Mouse (Mus musculus) olfactory bulb, adult 2 months (tissue): ENCODE measurements around the gene Vangl1. TPM values are rescaled to one million over a fixed set of nuclear protein-coding genes. Genes with fewer than 3 reads are reported as not detected.

ENCODE experiments used
- H3K27ac ChIP-seq: fragments of 200-500 bp; 2 replicates; pipeline ENCODE4 v1.5.1; 2012; ENCODE audit warnings: low read depth, low read length; ENCODE audit not compliant: insufficient read depth
- H3K4me1 ChIP-seq: fragments of 200-500 bp; 2 replicates; pipeline ENCODE4 v1.6.1; 2012; ENCODE audit warnings: low read length; ENCODE audit not compliant: control insufficient read depth, insufficient read depth
- H3K4me3 ChIP-seq: fragments of 200-500 bp; 2 replicates; pipeline ENCODE4 v1.5.1; 2012; ENCODE audit warnings: mild to moderate bottlenecking, low read depth, low read length, moderate library complexity; ENCODE audit not compliant: insufficient read depth
- CTCF ChIP-seq: fragments of 200-500 bp; IDR thresholded peaks from 2 replicates; pipeline ENCODE4 v1.5.1; 2012; ENCODE audit warnings: low read depth, mild to moderate bottlenecking, low read length, moderate library complexity; ENCODE audit not compliant: insufficient read depth
- POLR2A ChIP-seq: fragments of 200-500 bp; IDR thresholded peaks from 2 replicates; pipeline ENCODE4 v1.6.1; 2012; ENCODE audit warnings: mild to moderate bottlenecking, low read depth, low read length, moderate library complexity; ENCODE audit not compliant: insufficient read depth
- WGBS: fragments of 180-500 bp; shearing (Covaris S2); methylation state at CpG from one replicate; pipeline ENCODE4 v1.1.7; 2018; 5-methylcytosine and 5-hydroxymethylcytosine counted together
- polyA plus RNA-seq: library from polyadenylated mRNA; stranded (reverse); fragments of >200 nt; gene quantifications from 2 replicates; pipeline ENCODE4 v1.2.4, GENCODE M21; 2012; ENCODE audit warnings: low replicate concordance; ENCODE audit not compliant: missing spikeins, insufficient read depth, insufficient read length

Gene Vangl1
- polyA plus RNA-seq, 1 experiment: not detected

- TF ChIP-seq CTCF: no peak
- TF ChIP-seq POLR2A: no peak
- 70% methylated on average over 6 of the region's 6 CpGs for WGBS
- Histone ChIP-seq H3K4me1 (no peaks in the 10 kb centered on the region), H3K4me3 (no peak overlapping the region), H3K27ac (no peak overlapping the region)
These were observed 74.0 kb downstream of the Vangl1 start for GRCm38 (mm10) chr3:102130478-102130877.

- no peak for TF ChIP-seq CTCF
- no peak for TF ChIP-seq POLR2A
- Histone ChIP-seq H3K27ac (no peak overlapping the region), H3K4me1 (no peaks in the 10 kb centered on the region), H3K4me3 (no peak overlapping the region)
- WGBS: 91% methylated on average over 2 of the region's 2 CpGs
These were observed 76.3 kb downstream of the Vangl1 start for GRCm38 (mm10) chr3:102128242-102128641.

- WGBS: 96% methylated on average over 2 of the region's 2 CpGs
- no peak overlapping the region for H3K4me3 ChIP-seq
- no peak overlapping the region for H3K27ac ChIP-seq
- H3K4me1 ChIP-seq: no peaks in the 10 kb centered on the region
- TF ChIP-seq POLR2A: no peak
- TF ChIP-seq CTCF: no peak
These were observed 77.4 kb downstream of the Vangl1 start for GRCm38 (mm10) chr3:102127114-102127513.

DNA sequence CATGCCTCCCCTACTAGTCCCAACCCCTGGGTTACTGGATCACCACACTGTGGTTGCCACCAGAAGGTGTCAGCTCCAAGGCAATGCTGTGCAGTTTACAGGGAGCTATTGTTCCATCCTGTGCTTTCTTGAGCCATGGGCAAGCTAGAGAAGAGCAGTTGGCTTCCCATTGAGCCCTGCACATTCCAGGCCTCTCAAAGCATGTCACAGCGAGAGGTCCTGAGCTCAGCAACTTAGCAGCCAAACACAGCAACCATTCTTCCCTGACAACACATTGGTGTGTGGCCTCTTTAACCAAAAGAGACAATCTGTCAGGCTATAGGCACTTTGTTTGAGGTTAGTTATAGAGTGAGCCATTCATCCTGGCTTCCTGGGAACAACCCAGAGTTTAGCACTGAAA lies 78.9 kb downstream of the Vangl1 start:
- Histone ChIP-seq H3K4me3 (no peak overlapping the region), H3K27ac (no peak overlapping the region), H3K4me1 (no peaks in the 10 kb centered on the region)
- no peak for TF ChIP-seq POLR2A
- TF ChIP-seq CTCF: no peak
- whole genome bisulfite sequencing: 88% methylated on average over 1 of the region's 1 CpGs

DNA sequence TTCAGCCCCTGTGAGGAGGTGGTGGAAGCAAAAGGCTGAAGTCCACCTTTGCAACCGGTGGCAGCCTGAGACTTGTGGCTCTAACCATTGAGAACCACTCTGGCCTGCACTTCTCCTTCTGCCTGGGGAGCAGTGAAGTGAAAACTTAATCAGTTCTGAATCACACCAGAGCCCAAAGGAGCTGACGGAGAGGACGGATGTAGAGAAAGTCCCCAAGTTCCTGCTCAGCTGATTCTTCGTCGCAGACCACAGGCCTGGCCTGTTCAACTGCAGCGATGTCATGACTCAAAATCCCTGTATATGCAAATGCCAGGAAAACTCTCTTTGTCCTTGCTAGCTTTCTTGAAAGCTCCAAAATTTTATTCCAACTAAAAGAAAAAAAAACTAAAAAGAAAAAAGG lies 80.8 kb downstream of the Vangl1 start:
- 85% methylated on average over 6 of the region's 6 CpGs for WGBS
- Histone ChIP-seq H3K27ac (no peak overlapping the region), H3K4me1 (no peaks in the 10 kb centered on the region), H3K4me3 (no peak overlapping the region)
- no peak for TF ChIP-seq CTCF
- no peak for TF ChIP-seq POLR2A

- H3K4me1 ChIP-seq: no peaks in the 10 kb centered on the region
- no peak overlapping the region for H3K27ac ChIP-seq
- WGBS: 69% methylated on average over 7 of the region's 7 CpGs
- 0 out of 2 replicates have a peak, but pooled peaks have one; percentile 26 for TF ChIP-seq CTCF
- no peak for TF ChIP-seq POLR2A
- H3K4me3 ChIP-seq: no peak overlapping the region
These were observed 82.4 kb downstream of the Vangl1 start for GRCm38 (mm10) chr3:102122046-102122445.

DNA sequence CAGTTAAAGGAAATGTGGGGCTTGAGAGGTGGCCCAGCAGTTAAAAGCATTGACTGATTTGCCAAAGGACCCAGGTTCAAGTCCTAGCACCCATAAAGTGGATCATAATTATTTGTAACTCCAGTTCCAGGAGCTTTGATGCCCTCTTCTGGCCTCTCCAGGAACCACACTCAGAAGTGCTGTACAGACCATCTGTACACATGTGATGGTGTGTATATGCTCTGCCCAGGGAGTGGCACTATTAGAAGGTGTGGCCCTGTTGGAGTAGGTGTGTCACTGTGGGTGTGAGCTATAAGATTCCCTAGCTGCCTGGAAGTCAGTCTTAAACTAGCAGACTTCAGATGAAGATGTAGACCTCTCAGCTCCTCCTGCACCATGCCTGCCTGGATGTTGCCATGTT lies 83.5 kb downstream of the Vangl1 start:
- H3K27ac ChIP-seq: no peak overlapping the region
- no peaks in the 10 kb centered on the region for H3K4me1 ChIP-seq
- TF ChIP-seq CTCF (no peak), POLR2A (no peak)
- H3K4me3 ChIP-seq: no peak overlapping the region

- TF ChIP-seq CTCF (no peak), POLR2A (no peak)
- Histone ChIP-seq H3K27ac (no peak overlapping the region), H3K4me1 (no peaks in the 10 kb centered on the region), H3K4me3 (no peak overlapping the region)
- 66% methylated on average over 7 of the region's 7 CpGs for WGBS
These were observed 92.4 kb downstream of the Vangl1 start for GRCm38 (mm10) chr3:102111979-102112599.

GRCm38 (mm10) chr3:102108201-102108600 lies 96.3 kb downstream of the Vangl1 start:
- TF ChIP-seq POLR2A: no peak
- WGBS: 76% methylated on average over 3 of the region's 3 CpGs
- no peak overlapping the region for H3K27ac ChIP-seq

DNA sequence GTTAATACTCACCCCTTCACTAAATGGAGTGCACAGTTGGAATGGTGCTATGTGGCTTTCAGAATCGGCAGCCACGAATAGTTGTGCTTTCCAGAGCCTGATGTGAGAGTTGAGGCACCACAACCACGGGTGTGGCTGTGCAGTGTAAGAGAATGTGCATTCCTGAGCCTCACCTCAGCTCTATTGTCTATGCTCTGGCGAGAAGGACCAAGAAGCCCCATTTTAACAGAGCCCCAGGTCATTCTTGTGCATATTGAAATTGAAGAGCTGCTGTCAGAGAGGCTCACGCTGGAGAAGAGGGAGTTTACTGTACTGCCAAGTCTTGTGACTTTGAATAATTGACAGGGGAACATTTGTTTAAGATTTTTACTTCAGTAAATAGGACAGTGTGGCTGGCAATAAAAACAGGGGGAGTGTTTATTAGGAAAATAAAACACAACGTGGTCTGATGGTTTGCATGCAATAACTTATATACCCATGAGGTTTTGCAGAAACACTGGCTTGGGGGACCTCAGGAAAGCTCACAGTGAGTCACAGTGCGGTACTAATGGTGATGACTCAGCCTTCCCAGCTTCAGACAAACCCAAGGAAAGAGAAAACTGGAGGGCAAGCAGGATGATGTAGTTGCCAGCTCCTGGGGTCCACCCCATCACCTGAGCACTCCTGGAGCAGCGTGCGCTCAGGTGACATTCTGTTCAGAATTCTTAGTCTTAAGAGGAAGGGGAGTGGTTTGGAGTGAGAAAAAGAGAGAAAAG lies 100.5 kb downstream of the Vangl1 start:
- no peak overlapping the region for H3K4me3 ChIP-seq
- H3K4me1 ChIP-seq: peaks cover 6% of the 10 kb centered on the region; the same call in 1 of the 2 replicates
- TF ChIP-seq POLR2A (no peak), CTCF (no peak)
- no peak overlapping the region for H3K27ac ChIP-seq
- WGBS: 64% methylated on average over 9 of the region's 9 CpGs

More at GRCm38 (mm10) chr3:102108201-102108600, 96.3 kb downstream of the Vangl1 start:
- Histone ChIP-seq H3K4me3 (no peak overlapping the region), H3K4me1 (peaks cover 2% of the 10 kb centered on the region; the same call in 1 of the 2 replicates)

Other genes starting within 250 kb of the Vangl1 start
- not detected in 2 replicates for gene Nhlh2, start 194.6 kb downstream of the Vangl1 start, polyA plus RNA-seq
- gene Casq2, start 118.3 kb downstream of the Vangl1 start, polyA plus RNA-seq: not detected in 2 replicates